Mouse (Mus musculus) telencephalon, adult 2 months (tissue): Measurements from ENCODE around the gene Fam53a.

Source experiments
- DNase-seq: peaks from one replicate; pipeline ENCODE4 v3.0.0-alpha.2; 2011; ENCODE audit warnings: low read depth, low spot score

Fam53a gene

GRCm38 (mm10) chr5:33632526-33632925 lies 3.1 kb upstream of the Fam53a start:
- no peak for DNase-seq

- DNase-seq = no peak
These were observed 1.2 kb upstream of the Fam53a start for GRCm38 (mm10) chr5:33630615-33631014.

- DNase-seq = no peak
These were observed 626 bp upstream of the Fam53a start for GRCm38 (mm10) chr5:33630061-33630460.

GRCm38 (mm10) chr5:33628820-33629300 lies 575 bp downstream of the Fam53a start:
- no peak for DNase-seq

- DNase-seq = no peak
These were observed 1.5 kb downstream of the Fam53a start for GRCm38 (mm10) chr5:33627968-33628367.

GRCm38 (mm10) chr5:33623766-33624165 lies 5.7 kb downstream of the Fam53a start:
- no peak for DNase-seq

GRCm38 (mm10) chr5:33622671-33623070 lies 6.8 kb downstream of the Fam53a start:
- no peak for DNase-seq

- no peak for DNase-seq
These were observed 15.0 kb downstream of the Fam53a start for GRCm38 (mm10) chr5:33614391-33614790.

- DNase-seq = no peak
These were observed 17.6 kb downstream of the Fam53a start for GRCm38 (mm10) chr5:33611795-33612194.

GRCm38 (mm10) chr5:33609226-33609625 lies 20.2 kb downstream of the Fam53a start:
- DNase-seq = no peak

- DNase-seq = no peak
These were observed 22.0 kb downstream of the Fam53a start for GRCm38 (mm10) chr5:33607434-33607833.

GRCm38 (mm10) chr5:33606631-33607030 lies 22.8 kb downstream of the Fam53a start:
- DNase-seq = no peak

GRCm38 (mm10) chr5:33605314-33605713 lies 24.1 kb downstream of the Fam53a start:
- DNase-seq = no peak

- no peak for DNase-seq
These were observed 35.8 kb downstream of the Fam53a start for GRCm38 (mm10) chr5:33593620-33594019.

GRCm38 (mm10) chr5:33589221-33589888 lies 40.1 kb downstream of the Fam53a start:
- peak; percentile 39 for DNase-seq

- DNase-seq = no peak
These were observed 41.4 kb downstream of the Fam53a start for GRCm38 (mm10) chr5:33588066-33588465.

- no peak for DNase-seq
These were observed 41.9 kb downstream of the Fam53a start for GRCm38 (mm10) chr5:33587498-33588058.

GRCm38 (mm10) chr5:33580336-33580735 lies 49.1 kb downstream of the Fam53a start:
- DNase-seq = no peak

- no peak for DNase-seq
These were observed 55.2 kb downstream of the Fam53a start for GRCm38 (mm10) chr5:33574207-33574606.

GRCm38 (mm10) chr5:33565886-33566285 lies 63.5 kb downstream of the Fam53a start:
- DNase-seq = no peak

- no peak for DNase-seq
These were observed 73.0 kb downstream of the Fam53a start for GRCm38 (mm10) chr5:33556277-33556995.
